Mouse (Mus musculus): ENCODE results near the gene Tnfrsf14. TPM values are rescaled to one million over a fixed set of nuclear protein-coding genes. Genes with fewer than 3 reads are reported as not detected.

Gene Tnfrsf14
- polyA plus RNA-seq (2011; ENCODE audit: insufficient read length, low read depth, missing spikeins), result 4.8 and 17.6 TPM in 2 replicates

GRCm38 (mm10) chr4:154928395-154929087 lies at the start of gene Tnfrsf14:
Tnfrsf14 (minus strand) TSS chr4:154928563.
- peak within 1 kb of the TSS; percentile 15; the same call in 1 of the 2 replicates for H3K4me3 ChIP-seq (ENCODE audit: insufficient read depth, low read length)
- TF ChIP-seq CTCF (IDR thresholded peaks at IDR 0.05; ENCODE audit: borderline replicate concordance, insufficient read depth, low read length), result no peak
- TF ChIP-seq POLR2A (IDR thresholded peaks at IDR 0.05; ENCODE audit: low read depth, low read length), result no peak
- H3K4me1 ChIP-seq (ENCODE audit: control insufficient read depth, insufficient read depth, low read length), result no peaks in the 10 kb centered on the region
- 0 out of 2 replicates have a peak within 1 kb of the TSS, but pooled peaks have one; percentile 12 for H3K27ac ChIP-seq (ENCODE audit: insufficient read depth, low read length)

- Histone ChIP-seq H3K4me1 (ENCODE audit: control insufficient read depth, insufficient read depth, low read length) (no peaks in the 10 kb centered on the region), H3K4me3 (ENCODE audit: insufficient read depth, low read length) (no peak overlapping the region), H3K27ac (ENCODE audit: insufficient read depth, low read length) (no peak overlapping the region)
- TF ChIP-seq CTCF (IDR thresholded peaks at IDR 0.05; ENCODE audit: borderline replicate concordance, insufficient read depth, low read length) (no peak), POLR2A (IDR thresholded peaks at IDR 0.05; ENCODE audit: low read depth, low read length) (no peak)
Measured at GRCm38 (mm10) chr4:154974163-154974611, 45.8 kb upstream of the Tnfrsf14 start.

GRCm38 (mm10) chr4:154972546-154972945 lies 44.2 kb upstream of the Tnfrsf14 start:
- Histone ChIP-seq H3K4me1 (ENCODE audit: control insufficient read depth, insufficient read depth, low read length) (no peaks in the 10 kb centered on the region), H3K4me3 (ENCODE audit: insufficient read depth, low read length) (no peak overlapping the region), H3K27ac (ENCODE audit: insufficient read depth, low read length) (no peak overlapping the region)
- TF ChIP-seq POLR2A (IDR thresholded peaks at IDR 0.05; ENCODE audit: low read depth, low read length) (no peak), CTCF (IDR thresholded peaks at IDR 0.05; ENCODE audit: borderline replicate concordance, insufficient read depth, low read length) (no peak)

- H3K27ac ChIP-seq (ENCODE audit: insufficient read depth, low read length), result no peak overlapping the region
- H3K4me1 ChIP-seq (ENCODE audit: control insufficient read depth, insufficient read depth, low read length), result no peaks in the 10 kb centered on the region
- no peak overlapping the region for H3K4me3 ChIP-seq (ENCODE audit: insufficient read depth, low read length)
- TF ChIP-seq CTCF (IDR thresholded peaks at IDR 0.05; ENCODE audit: borderline replicate concordance, insufficient read depth, low read length), result no peak
- no peak for TF ChIP-seq POLR2A (IDR thresholded peaks at IDR 0.05; ENCODE audit: low read depth, low read length)
Measured at GRCm38 (mm10) chr4:154967173-154967572, 38.8 kb upstream of the Tnfrsf14 start.

- Histone ChIP-seq H3K4me3 (ENCODE audit: insufficient read depth, low read length) (no peak overlapping the region), H3K4me1 (ENCODE audit: control insufficient read depth, insufficient read depth, low read length) (no peaks in the 10 kb centered on the region)
- TF ChIP-seq CTCF (IDR thresholded peaks at IDR 0.05; ENCODE audit: borderline replicate concordance, insufficient read depth, low read length), result no peak
- TF ChIP-seq POLR2A (IDR thresholded peaks at IDR 0.05; ENCODE audit: low read depth, low read length), result no peak
Measured at GRCm38 (mm10) chr4:154965856-154966255, 37.5 kb upstream of the Tnfrsf14 start.

GRCm38 (mm10) chr4:154964581-154965235 lies 36.3 kb upstream of the Tnfrsf14 start:
- TF ChIP-seq POLR2A (IDR thresholded peaks at IDR 0.05; ENCODE audit: low read depth, low read length), result 0 out of 2 replicates have a peak, but pooled peaks have one; percentile 5
- TF ChIP-seq CTCF (IDR thresholded peaks at IDR 0.05; ENCODE audit: borderline replicate concordance, insufficient read depth, low read length), result no peak
- no peaks in the 10 kb centered on the region for H3K4me1 ChIP-seq (ENCODE audit: control insufficient read depth, insufficient read depth, low read length)
- H3K27ac ChIP-seq (ENCODE audit: insufficient read depth, low read length), result peak overlapping the region; percentile 8; the same call in 1 of the 2 replicates
- H3K4me3 ChIP-seq (ENCODE audit: insufficient read depth, low read length), result peak overlapping the region; percentile 98

More at GRCm38 (mm10) chr4:154965856-154966255, 37.5 kb upstream of the Tnfrsf14 start:
- H3K27ac ChIP-seq (ENCODE audit: insufficient read depth, low read length), result no peak overlapping the region

- Histone ChIP-seq H3K4me3 (ENCODE audit: insufficient read depth, low read length) (peak within 1 kb of the TSS; percentile 98), H3K4me1 (ENCODE audit: control insufficient read depth, insufficient read depth, low read length) (no peaks in the 10 kb centered on the region), H3K27ac (ENCODE audit: insufficient read depth, low read length) (peak within 1 kb of the TSS; percentile 59)
- TF ChIP-seq POLR2A (IDR thresholded peaks at IDR 0.05; ENCODE audit: low read depth, low read length) (peak; percentile 85), CTCF (IDR thresholded peaks at IDR 0.05; ENCODE audit: borderline replicate concordance, insufficient read depth, low read length) (no peak)
Measured at GRCm38 (mm10) chr4:154963901-154964580, 35.7 kb upstream of the Tnfrsf14 start, which contains the start of gene Pank4. Pank4 (plus strand) TSS chr4:154964123.

- no peaks in the 10 kb centered on the region for H3K4me1 ChIP-seq (ENCODE audit: control insufficient read depth, insufficient read depth, low read length)
- peak overlapping the region; percentile 98; the same call in 1 of the 2 replicates for H3K4me3 ChIP-seq (ENCODE audit: insufficient read depth, low read length)
- TF ChIP-seq CTCF (IDR thresholded peaks at IDR 0.05; ENCODE audit: borderline replicate concordance, insufficient read depth, low read length) (no peak), POLR2A (IDR thresholded peaks at IDR 0.05; ENCODE audit: low read depth, low read length) (no peak)
- H3K27ac ChIP-seq (ENCODE audit: insufficient read depth, low read length), result no peak overlapping the region
Measured at GRCm38 (mm10) chr4:154963190-154963836, 35.0 kb upstream of the Tnfrsf14 start.

- Histone ChIP-seq H3K27ac (ENCODE audit: insufficient read depth, low read length) (no peak overlapping the region), H3K4me1 (ENCODE audit: control insufficient read depth, insufficient read depth, low read length) (no peaks in the 10 kb centered on the region), H3K4me3 (ENCODE audit: insufficient read depth, low read length) (no peak overlapping the region)
- TF ChIP-seq POLR2A (IDR thresholded peaks at IDR 0.05; ENCODE audit: low read depth, low read length) (no peak), CTCF (IDR thresholded peaks at IDR 0.05; ENCODE audit: borderline replicate concordance, insufficient read depth, low read length) (no peak)
Measured at GRCm38 (mm10) chr4:154962683-154963082, 34.3 kb upstream of the Tnfrsf14 start.

All from embryonic fibroblast, embryonic 13.5 days (primary cell).